ENCODE assay signal across 9 mouse cellular contexts in the genomic region with DNA sequence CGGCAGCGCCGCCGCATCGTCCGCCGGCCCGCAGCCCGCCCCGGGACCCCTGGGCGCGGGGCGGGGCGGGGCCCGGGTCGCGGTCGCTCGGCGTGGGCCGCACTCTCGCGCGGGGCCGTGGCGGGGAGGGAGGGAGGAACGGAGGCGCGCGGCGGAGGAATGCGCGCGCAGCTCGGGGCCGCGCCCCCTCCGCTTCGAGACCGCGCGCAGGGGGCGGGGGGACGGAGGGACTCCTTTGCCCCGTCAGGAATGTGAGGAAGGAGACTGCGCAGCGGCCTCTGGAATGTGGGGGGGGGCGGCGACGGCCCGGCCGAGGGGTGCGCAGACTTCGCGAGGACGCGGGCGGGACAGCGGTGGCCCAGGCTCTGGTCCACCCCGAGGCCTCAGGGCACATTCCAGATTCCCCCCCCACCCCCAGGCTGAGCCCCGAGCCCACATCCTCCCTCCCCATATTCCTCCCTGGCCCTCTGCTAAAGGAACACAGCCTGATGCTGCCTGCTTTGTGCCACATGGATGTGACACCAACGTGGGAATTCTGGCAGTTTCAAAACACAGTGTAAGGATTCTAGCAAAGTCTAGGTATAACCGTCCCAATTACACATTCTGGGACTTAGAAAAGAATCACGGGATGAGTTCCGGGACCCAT. TPM values are rescaled to one million over a fixed set of nuclear protein-coding genes. Genes with fewer than 3 reads are reported as not detected.
A peak's percentile ranks its signal among the peaks of the same experiment; 100 is the strongest.
DNase-seq lines count a peak whose midpoint lies in the region; ATAC-seq and TF ChIP-seq lines count a peak whose summit lies in the region.
"Had no signal": no experiment of that assay in that cellular context is flagged by ENCODE, and none has a peak within 500 bp of the region (broad histone marks: within the 10 kb centered on the region; RNA-seq: fewer than 3 reads in every experiment).

Gene Wtip, minus strand, starts transcription at position 152 of the 646 bp plus-strand sequence.

- peak within 1 kb of the TSS; percentile 60 for H3K4me2 ChIP-seq in hindbrain, postnatal 0 days (ENCODE audit: low read depth, low read length)

- H3K4me3 ChIP-seq in cortical plate, adult 2 months (ENCODE audit: insufficient read depth, low read length) = peak within 1 kb of the TSS; percentile 19
- H3K4me3 ChIP-seq in hindbrain, postnatal 0 days (ENCODE audit: low read length) = peak within 1 kb of the TSS; percentile 80

- H3K36me3 ChIP-seq in hindbrain, postnatal 0 days (ENCODE audit: insufficient read depth, low read length) = no peaks in the 10 kb centered on the region

- peak; percentile 14 for DNase-seq in cerebellum, adult 11 months
- peak; percentile 89 for DNase-seq in gastrocnemius, postnatal 14 days
- peak; percentile 91 for DNase-seq in hindbrain, postnatal 0 days (ENCODE audit: low spot score)
- peak; percentile 61 for DNase-seq in left cerebral cortex, postnatal 14 days (ENCODE audit: low spot score in 2 of 2)
- DNase-seq in mesoderm, embryonic 11.5 days (ENCODE audit: low read depth, low spot score) = peak; percentile 93
- DNase-seq in spleen, postnatal 36 days (ENCODE audit: low spot score in 2 of 2) = peak; percentile 3 to 7

- 2% methylated on average over 33 of the region's 65 CpGs for WGBS in hindbrain, postnatal 0 days

- ATAC-seq in cerebellum, adult (ENCODE audit: insufficient number of reproducible peaks, low FRiP score, low TSS enrichment) = no peak
- ATAC-seq in hindbrain, postnatal 0 days = peak; percentile 87

- no peak for TF ChIP-seq CTCF in cortical plate, adult 2 months (IDR thresholded peaks at IDR 0.05; ENCODE audit: extremely low read depth, insufficient read depth, low read length)
- TF ChIP-seq CTCF in hindbrain, postnatal 0 days (IDR thresholded peaks at IDR 0.05; ENCODE audit: low read depth) = no peak

- H3K9ac ChIP-seq in hindbrain, postnatal 0 days (replicated peaks; ENCODE audit: low read length) = peak within 1 kb of the TSS; percentile 88

- H3K9me3 ChIP-seq in hindbrain, postnatal 0 days (ENCODE audit: low read length) = no peaks in the 10 kb centered on the region

- TF ChIP-seq POLR2A in cortical plate, adult 2 months (IDR thresholded peaks at IDR 0.05; ENCODE audit: extremely low read depth, insufficient read depth, low read length) = no peak

- H3K27ac ChIP-seq in cortical plate, adult 2 months (ENCODE audit: insufficient read depth, low read length) = no peak within 1 kb of the TSS
- H3K27ac ChIP-seq in hindbrain, postnatal 0 days = peak within 1 kb of the TSS; percentile 83

- intact Hi-C loops in gastrocnemius, postnatal 14 days (cut with DNase I; ENCODE audit: low total_unique reads) = no loop called here
- intact Hi-C loops in left cerebral cortex, postnatal 14 days (cut with DNase I) = no loop called here

- no peaks in the 10 kb centered on the region; the same call in 1 of the 2 replicates for H3K4me1 ChIP-seq in cortical plate, adult 2 months (ENCODE audit: control insufficient read depth, insufficient read depth, low read length)
- no peaks in the 10 kb centered on the region for H3K4me1 ChIP-seq in hindbrain, postnatal 0 days (ENCODE audit: insufficient read depth, low read length)

- H3K27me3 ChIP-seq in hindbrain, postnatal 0 days (ENCODE audit: insufficient read depth, low read length) = no peaks in the 10 kb centered on the region

RNA-seq across cellular contexts. Expression of gene Wtip, which starts in this region (rescaled TPM):
- 11.0 and 12.5 TPM in 2 replicates for polyA plus RNA-seq in cortical plate, adult 2 months (2012; rRNA removed)
- total RNA-seq in gastrocnemius, postnatal 14 days (2021) = 1 to 10 TPM; 7.0 to 7.3 TPM
- 28.8 and 33.9 TPM in 2 replicates for total RNA-seq in hindbrain, postnatal 0 days (2014; rRNA removed)
- polyA plus RNA-seq in hindbrain, postnatal 0 days (2015; fragmentation: Nextera tagmentation; extraction: Ambion mirVana) = 2.8 and 3.2 TPM in 2 replicates
- total RNA-seq in left cerebral cortex, postnatal 14 days (2021) = 10 to 100 TPM; 10.2 to 12.1 TPM
- total RNA-seq: neutrophil, adult 5-6 weeks had no signal

Comparison
In these comparisons a context has a peak if more than half of its experiments do, and no peak if none do; other contexts are left out.
1. DNase-seq: peak in every context shown above with its lines; median percentile 93 in mesoderm, embryonic 11.5 days; 91 in hindbrain, postnatal 0 days; 89 in gastrocnemius, postnatal 14 days; 61 in left cerebral cortex, postnatal 14 days; 14 in cerebellum, adult 11 months; 5 in spleen, postnatal 36 days.